Mouse (Mus musculus) yolk sac, embryonic 10.5 days (tissue): ENCODE results near the gene C77080.

ENCODE experiments used
- DNase-seq: peaks from one replicate; pipeline ENCODE4 v3.0.0-alpha.2; 2017; ENCODE audit warnings: low spot score

C77080 gene

DNA sequence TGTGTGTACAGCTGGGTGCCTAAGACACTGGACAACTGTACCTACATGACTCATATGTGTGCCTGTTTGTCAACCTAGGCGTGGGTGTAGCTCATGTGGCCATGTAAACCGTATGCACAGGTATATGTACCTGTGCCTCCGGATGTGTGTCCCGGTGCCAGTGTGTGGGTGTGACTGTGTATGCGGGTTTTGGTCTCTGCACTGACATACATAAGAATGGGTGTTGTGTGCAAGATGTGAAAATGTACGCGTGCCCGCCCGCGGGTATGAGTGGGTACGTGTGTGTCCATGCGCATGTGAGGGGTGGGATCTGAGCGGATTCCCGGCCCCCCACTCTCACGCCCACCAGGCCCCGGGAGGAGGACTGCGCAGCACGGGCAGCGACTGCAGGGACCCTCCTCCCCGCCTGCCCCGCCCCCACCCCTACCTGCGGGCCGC is 22.6 kb downstream of the C77080 start:
- DNase-seq = no peak

DNA sequence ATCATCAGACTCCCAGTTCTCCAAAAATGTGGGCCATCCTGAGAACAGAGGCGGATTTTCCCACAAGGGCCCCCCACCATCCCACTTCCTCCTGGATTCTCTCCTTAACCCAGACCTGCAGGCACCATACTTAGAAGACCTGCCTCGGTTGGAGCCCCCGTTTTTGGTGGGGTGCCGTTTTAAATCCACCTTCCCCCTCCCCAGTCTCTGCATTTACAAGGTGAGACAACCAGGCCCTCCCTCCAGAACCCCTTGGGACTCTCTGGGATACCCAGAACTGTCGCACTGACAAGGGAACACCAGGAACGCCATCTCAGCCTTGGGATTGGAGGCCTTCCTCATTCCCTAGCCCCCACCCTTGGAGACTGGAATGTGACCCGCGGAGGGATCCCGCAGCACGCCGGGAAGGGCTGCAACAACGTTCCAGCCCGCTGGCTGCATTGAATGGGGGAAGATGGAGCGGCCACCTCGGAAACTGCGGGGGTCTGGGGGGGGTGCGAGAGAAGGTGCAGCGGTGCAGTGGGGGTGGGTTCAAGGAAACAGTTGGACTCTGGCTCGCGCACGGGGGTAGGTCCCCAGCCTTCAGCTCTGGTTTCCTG is 23.3 kb downstream of the C77080 start:
- peak; percentile 71 for DNase-seq

DNA sequence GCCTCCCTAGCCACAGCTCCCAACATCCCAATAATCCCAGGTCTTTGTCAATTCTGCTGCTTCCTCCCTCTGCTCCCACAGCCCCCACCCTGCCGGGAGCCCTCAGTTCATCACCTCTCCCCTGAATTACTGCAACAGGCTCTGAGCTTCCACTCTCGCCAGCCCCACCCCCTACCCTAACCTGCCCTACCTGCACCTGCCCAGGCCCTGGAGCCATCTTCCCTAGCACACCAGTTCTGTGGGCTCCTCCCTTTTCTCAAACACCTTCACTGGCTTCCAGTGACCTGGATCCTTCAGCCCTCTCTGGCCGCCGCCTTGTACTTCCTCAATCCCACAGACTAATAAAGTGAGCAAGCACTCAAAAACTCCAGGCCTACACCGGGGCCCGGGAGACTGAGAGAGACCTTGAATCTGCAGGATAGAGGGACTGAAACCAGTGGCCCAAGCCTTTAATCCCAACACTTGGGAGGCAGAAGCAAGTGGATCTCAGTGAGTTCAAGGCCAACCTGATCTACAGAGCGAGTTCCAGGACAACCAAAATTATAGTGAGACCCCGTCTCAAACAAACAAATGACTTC is 24.9 kb downstream of the C77080 start:
- DNase-seq = no peak

DNA sequence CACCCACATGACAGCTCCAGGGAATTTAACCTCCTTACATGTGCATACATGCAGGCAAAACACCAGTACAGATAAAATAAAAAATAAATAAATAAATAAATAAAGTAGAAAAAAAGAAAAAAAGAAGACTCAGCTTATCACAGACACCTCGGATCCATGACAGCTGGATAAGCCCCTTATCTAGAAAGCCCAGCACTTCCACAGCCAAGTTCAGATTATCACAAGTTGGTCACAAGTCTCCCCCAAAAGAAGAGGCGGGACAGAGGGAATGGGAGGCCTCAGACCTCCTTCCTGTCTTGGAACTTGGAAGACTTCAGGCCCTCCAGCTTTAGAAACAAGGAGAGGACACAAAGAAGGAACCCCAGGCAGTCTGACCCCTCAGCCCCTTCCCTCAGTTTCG is 26.1 kb downstream of the C77080 start:
- no peak for DNase-seq

DNA sequence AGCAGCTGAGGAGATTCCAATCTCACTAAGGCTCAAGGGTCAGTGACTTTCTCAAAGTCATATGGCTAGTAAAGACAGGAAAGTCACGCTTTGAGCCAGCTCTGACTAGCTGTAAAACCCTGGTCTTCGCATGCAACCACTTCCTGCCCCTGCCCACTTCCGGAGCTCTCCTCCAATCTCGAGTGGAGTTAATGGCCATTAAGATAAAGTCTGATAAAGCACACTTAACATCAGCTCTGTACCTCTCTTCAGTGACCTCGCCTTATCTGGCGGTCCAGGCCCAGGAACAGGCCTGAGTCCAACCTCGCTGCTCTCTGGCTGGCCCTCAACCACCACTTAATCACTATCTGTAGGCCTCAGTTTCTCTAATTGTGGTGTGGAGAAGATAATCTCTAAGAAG is 26.7 kb downstream of the C77080 start:
- peak; percentile 87 for DNase-seq

DNA sequence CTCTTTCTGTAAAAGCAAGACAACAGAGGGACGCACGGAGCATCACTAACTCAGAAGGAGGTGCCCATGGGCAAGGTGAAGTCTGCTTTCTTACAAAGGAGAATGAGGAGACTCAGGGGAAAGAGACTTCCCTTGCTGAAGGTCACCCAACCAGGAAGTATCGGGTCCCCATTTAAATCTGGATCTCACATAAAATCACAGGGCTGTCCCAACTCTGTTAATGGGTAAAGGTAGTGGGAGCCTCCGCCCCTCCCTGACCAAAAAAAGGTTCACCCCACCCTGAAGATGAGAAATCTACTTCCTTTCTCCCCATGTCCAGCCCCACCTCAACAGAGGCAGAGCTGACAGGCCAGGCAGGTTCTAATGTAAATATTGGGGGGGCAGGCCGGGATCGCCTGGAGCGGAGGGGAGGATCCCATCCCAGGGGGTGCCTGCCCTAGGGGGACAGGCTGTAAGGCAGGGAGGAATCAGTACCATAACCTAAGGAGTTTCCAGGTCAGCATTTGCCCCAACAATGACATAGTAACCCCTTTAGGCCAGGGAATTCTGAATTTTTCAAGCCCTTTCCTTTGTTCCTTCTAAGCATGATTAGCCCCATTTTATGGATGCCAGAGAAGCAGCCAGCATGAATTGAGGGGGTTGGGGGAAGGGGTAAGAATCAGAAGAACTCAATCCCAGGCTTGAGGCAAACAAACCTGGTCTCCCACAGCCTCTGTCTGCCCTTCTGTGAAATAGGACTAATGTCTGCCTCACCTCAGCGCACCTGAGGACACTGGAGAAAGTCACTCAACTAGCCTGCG is 28.4 kb downstream of the C77080 start:
- DNase-seq = no peak

DNA sequence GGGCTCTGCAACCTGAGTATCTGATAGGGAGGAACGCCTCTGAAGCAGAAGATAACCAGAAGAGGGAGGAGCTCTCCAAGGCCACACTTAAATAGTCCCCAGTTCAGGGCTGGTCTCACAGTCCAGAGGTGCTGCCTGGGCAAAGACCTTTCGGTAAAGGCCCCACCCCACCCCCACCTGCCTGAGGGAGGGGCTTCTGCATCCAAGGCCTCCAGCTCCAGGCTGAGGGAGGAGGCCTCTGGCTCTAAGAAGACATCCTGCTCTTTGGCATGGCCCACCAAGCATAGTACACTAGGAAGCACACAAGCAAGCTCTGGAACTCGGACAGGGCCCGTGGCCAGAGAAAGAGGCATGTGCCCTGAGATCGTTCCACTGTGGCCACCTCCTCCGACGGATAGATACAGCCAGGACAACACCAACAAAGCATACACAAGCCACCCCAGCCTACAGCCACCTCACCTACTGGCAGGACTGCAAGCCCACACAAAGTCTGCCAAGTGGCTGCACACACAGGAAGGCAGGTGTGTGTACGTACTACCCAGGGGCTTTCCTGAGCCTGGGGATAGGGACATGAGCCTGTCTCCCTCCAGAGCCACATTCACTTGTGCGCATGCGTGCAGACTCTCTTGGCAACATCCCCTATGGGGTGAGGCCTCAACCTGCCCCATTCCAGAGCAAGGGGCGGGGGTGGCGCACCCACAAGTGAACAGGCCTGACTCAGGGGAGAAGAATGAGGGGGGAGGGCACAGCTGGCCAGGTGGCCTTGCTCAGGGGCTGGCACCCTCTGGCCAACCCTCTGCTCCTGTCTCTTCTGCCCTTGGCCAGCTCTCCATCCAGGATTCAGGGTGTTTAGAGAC is 29.4 kb downstream of the C77080 start:
- DNase-seq = peak; percentile 86

DNA sequence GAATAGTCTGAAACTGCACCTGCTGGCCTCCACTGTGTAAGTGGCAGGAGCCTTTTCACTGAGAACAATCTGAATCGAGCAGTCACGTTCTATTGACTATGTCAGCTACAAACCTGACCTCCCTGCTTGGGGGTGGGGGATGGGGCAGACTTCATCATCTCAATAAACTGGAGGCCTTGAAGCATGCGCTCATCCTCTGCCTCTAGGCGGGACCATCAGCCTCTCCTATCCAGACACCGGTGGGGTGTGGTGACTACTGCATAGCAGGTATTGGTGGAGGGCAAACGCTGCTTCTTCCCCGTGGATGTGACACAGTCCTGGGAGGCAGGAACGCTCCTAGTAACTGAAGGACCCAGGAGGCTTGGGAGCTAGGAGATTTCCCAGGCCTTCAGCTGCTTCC is 30.3 kb downstream of the C77080 start:
- no peak for DNase-seq

DNA sequence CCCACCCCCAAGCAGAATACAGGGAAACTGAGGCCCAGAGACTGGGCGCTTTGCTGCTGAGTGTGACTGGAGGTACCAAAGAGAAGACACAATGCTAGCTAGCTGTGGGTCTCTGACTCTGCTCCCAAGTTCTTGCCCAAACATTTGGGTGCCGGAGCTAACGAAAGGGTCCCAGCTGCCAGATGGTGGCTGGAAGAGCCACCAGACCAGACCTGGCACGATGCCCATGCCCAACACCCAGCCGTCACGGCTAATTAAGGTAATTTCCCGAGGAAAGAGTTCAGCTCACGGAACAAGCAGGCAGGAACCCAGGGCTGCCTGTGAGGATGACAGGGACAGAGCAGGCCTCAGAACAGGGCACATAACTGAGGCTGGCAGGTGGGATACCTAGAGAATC is 33.2 kb downstream of the C77080 start:
- DNase-seq = no peak

DNA sequence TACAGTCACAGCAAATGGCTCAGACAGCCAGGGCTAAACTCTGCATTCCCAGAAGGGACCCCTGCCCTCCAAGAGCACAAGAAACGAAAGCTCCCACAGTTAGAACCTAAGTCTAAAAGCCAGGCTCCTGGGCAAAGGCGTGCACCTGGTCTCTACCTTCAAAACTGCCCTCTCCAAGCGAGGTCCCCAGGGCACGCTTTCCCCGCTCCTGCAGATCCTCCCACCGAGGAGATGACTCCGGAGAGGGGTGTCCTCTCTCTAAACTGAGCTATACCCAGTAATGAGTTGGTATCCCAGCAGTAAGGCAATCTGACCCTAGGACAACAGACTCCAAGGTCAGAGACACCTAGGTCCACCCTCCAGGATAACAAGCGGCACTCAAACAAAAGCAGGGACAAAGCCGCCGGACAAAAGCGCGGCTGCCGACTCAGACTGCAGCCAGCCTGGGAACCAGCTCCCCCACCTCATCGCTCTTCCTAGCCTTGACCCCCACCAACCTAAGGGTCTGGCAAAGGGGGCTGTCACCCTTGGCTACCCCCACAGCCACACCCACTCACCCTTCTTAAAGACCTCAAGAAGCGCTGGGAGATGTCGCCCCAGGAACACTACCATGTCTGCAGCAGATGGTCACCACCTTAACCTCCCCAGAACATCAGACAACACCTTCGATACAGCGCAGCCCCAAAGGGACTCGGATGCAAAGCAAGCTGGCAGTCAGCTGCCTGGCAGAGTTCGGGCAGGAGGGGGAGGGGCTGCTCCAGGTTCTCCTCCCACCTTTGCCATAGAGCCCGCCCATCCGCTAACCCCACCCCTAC is 33.8 kb downstream of the C77080 start:
- DNase-seq = no peak

DNA sequence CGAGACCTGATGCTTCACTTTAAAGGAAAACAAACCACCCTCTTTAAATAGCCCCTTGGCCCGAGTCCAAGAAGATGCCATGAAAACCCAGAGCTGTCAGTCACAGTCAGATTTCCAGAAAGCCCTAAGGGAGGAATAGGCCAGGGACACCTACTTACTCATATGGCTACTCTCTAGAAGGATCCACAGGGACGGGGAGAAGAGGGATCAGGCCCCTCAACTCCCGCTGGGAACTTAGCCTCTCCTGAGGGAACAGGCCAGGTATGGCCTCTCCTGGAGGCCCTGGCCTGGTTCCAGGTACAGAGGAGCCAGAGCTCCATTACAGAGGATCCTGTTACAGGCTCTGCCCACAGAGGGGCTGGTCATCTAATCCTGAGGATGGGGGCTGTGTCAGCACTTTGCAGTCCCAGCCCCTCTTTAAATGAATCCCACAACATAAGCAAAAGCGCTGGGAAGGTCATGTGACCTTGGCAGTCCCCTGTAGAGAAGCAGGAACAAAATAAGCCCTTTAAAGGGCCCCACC is 34.7 kb downstream of the C77080 start:
- DNase-seq = no peak

DNA sequence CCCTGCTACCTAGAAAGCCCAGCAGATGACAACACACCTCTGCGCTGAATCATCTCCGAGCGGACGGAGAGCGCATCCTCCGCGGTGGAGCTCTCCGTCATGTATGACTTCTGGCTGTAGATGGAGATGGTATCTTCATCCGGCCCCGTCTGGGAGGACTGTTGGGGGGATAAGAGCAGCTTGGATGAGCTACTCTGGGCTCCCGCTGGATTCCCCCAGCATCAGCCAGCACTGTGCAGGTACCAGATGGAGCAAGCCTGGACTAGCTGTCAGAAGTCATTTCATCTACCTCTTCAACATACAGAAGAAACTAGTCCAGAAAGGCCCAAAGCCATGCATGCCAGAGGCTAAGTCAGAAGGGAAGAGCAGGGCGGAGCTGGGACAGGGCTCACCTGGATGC is 35.9 kb downstream of the C77080 start:
- DNase-seq = no peak

DNA sequence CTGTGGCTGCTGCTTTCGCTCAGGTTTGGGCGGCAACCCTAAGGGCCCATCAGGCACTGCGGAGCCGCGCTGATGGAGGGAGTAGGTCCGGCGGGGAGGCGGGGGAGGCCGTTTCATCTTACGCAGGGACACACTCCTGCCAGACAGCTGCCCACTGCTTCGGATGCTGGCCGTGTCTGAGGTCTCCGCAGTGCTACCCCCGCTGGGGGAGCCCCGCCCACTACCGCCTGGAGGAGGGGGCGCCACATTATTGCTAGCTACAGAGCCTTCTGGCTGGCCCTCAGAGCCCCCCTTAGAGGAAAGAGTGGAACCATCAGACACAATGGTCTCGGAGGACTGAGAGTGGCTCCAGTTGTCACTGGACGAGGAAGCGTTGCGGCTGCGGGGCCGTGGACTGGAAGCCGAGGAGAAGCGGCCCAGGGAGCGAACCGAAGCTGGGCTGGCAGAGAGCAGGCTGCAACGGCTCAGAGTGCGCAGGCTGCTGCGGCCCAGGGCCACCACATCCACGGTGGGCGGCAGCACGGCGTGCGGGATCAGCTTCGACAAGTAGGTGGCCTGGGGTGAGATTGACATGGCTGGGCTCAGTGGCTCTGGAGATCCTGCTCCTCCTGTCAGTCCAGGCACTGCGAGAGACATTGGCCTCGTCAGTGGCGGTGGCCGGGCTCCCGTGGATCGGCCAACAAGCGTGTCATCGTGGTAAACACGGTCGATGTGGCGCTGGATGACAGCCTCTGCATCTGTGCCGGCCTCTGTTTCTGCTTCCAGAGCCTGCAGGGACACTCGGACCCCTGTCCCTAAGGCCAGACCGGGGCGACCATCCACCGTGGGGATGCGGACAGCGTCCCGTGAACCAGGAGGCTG is 37.6 kb downstream of the C77080 start:
- no peak for DNase-seq

DNA sequence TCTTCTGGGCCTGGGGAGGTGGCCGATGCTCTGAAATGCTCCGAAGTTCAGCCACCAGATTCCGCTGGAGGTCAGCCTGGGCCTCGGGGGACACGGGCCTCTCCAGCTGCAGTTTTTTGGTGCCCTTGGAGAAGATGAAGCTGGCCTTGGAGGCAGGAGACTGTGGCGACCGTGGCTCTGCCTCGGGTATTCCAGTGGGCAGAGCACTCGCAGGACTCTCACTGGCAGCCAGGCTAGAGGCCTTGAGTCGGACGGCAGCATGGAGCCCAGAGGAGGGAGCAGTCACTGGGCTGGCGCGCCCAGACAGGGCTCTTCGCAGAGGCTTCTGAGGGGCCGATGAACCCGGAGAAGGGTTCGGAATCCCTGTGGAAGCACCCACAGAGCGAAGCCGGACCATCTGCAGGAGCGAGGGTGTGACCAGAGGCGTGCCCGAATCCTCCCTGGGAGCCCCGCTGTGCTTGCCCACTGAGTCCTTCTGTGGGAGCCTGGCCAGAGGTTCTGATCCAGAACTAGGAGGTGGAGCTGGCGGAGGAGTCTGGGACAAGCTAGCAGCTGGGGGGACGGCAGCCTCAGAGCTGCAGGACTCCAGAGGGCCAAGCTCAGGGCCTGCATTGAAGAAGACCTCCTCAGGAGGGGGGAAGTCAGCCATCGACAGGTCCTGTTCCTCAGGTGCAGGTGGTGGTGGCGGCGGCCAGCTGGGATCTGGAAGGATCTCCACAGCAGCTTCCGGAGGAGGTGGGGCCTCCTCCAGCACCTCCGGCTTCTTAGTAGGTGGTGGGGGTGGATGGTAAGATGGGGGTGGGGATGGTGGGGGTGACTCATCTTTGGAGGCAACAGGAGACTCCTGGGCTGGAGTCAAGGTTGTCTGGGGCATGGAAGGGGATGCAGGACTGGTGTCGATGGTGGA is 38.9 kb downstream of the C77080 start:
- DNase-seq = no peak

DNA sequence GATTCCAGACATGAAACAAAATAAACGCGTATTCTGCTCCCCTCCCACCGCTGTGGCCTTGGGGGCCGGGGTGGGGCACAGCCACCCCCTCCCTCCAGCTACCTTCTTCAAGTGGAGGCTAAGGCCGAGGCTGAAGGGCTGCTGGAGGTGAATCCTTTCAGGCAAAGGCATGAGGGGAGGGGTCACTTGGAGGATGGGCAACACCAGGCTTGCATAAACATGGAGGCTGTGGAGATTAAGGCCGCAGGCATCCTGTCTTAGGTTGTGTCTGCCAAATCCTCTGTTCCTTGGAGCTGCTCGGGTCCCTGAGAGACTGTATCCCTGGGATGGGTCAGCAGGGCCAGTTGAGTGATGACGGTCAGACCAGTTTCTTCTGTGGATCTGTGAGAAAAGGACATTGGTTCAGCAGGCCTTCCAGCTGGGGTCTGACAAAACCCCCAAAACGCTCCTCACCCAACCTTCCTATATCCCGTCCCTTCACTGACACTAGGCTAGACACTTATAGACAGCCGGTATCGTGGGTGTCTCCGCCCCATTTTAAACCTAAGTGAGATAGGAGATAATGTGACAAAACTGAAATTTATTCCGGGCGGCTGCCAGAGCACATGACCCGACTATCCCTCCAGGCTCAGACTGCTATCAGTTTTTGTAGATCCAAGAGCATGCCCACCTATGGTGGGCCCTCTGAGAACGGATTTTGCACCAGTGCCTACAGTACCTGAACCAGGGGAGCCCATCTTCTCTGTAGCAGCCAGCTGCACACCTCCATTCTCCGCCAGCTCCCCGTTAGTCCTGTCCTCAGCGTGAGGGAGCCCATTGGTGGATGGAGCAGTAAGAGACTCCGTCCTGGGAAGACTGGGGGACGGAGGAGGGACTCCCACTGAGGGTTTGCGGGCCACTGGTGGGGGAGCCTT is 39.9 kb downstream of the C77080 start:
- no peak for DNase-seq

DNA sequence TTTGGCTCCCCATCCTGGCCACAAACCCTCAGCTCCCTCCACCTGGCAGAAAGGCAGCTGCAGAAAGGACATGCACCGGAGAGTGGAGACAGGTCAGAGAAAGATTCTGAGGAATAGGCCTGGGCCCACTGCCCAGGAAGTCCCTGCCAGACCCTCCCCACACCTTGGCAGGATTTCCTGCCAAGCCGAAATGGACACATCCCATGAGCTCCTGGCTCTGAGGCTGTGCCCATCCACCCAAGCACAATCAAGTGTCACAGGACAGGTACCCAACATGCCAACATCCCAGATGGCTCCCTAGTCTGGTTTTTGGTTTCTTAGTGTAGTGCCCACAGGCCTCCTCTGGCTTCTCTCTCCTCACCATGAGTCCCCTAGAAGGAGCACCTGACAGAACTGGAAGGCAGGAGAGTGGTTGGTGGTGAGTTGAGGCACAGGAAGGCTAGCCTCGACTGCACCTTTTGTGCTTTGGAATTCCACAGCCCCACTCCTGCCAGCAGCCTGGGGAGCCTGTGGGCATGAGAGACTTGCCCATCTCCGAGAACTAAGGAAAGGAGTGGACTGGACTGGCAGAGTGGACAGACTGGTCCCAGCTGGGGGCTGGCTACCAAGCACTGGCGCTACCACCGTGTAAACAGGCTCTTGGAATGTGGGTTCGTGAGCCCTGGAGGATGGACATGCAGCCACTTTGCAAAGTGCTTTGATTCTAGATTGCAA is 40.7 kb downstream of the C77080 start:
- no peak for DNase-seq

DNA sequence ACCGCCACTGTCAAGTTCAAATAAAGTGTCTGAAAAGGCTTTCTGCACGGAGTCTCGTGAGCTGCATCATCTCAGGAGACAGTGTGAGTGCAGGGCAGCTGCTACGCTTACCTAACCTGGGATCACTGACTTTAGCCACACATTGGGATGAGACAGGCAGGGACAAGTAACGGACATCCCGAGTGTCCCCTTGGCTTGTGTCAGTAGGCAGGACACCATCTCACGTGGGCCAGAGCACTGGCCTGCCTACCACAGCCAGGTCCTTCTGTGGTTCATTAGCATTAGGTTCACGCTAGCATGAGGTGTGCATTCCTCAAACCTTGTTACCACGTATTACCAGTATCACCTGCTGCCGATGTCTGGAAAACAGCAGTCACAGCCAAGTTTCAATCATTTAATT is 42.0 kb downstream of the C77080 start:
- no peak for DNase-seq
